Mouse (Mus musculus): Measurements from ENCODE around the gene Gm4969. TPM values are rescaled to one million over a fixed set of nuclear protein-coding genes. Genes with fewer than 3 reads are reported as not detected.

The Gm4969 gene
- 0.17 and 0.30 TPM in 2 replicates for polyA plus RNA-seq (2015; fragmentation: Nextera tagmentation; extraction: Ambion mirVana)

GRCm38 (mm10) chr7:19118028-19118771, at the start of gene Gm4969:
TSS of gene Gm4969 (minus strand) at chr7:19118368.
- Histone ChIP-seq H3K36me3 (no peaks in the 10 kb centered on the region), H3K27me3 (peaks cover 10% of the 10 kb centered on the region), H3K4me2 (peak within 1 kb of the TSS; percentile 86), H3K9me3 (replicated peaks) (peaks cover 7% of the 10 kb centered on the region; the same call in 1 of the 2 replicates), H3K4me3 (replicated peaks) (peak within 1 kb of the TSS; percentile 15; the same call in 1 of the 2 replicates), H3K27ac (no peak within 1 kb of the TSS), H3K4me1 (replicated peaks) (peaks cover 32% of the 10 kb centered on the region), H3K9ac (no peak within 1 kb of the TSS)
- 24% methylated on average over 64 of the region's 64 CpGs for WGBS (ENCODE audit: insufficient replicate concordance)
- ATAC-seq (ENCODE audit: low read depth) (no peak), DNase-seq (peak; percentile 50)

DNA sequence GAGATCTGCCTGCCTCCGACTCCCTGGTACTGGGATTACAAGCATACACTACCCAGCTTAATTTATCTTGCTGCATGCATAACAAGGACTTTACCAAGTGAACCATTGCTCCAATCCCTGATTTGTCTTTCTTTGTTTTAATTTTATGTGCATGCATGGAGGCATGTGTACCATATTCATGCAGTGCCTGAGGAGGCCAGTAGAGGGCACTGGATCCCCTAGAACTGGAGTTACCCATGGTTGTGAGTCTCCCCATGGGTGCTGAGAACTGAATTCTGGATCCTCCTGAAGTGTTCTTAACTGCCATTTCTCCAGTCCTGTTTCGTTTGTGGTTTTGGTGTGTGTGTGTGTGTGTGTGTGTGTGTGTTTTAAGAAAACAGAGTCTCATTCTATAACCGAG, 48.8 kb upstream of the Gm4969 start:
- H3K36me3 ChIP-seq, result no peaks in the 10 kb centered on the region
- 68% methylated on average over 3 of the region's 3 CpGs for WGBS (ENCODE audit: insufficient replicate concordance)
- no peak for ATAC-seq (ENCODE audit: low read depth)
- H3K9me3 ChIP-seq (replicated peaks), result 0 out of 2 replicates have a peak, but pooled peaks cover 3% of the 10 kb centered on the region
- H3K27me3 ChIP-seq, result peaks cover 78% of the 10 kb centered on the region
- no peak for DNase-seq
- H3K4me3 ChIP-seq (replicated peaks), result no peak overlapping the region
- no peak overlapping the region for H3K4me2 ChIP-seq
- peaks cover 32% of the 10 kb centered on the region for H3K4me1 ChIP-seq (replicated peaks)
- no peak overlapping the region for H3K27ac ChIP-seq
- H3K9ac ChIP-seq, result no peak overlapping the region

- peaks cover 77% of the 10 kb centered on the region for H3K27me3 ChIP-seq
- DNase-seq (no peak), ATAC-seq (ENCODE audit: low read depth) (0 out of 2 replicates have a peak, but pooled peaks have one; percentile 8)
- peak within 1 kb of the TSS; percentile 44 for H3K4me2 ChIP-seq
- 9% methylated on average over 14 of the region's 14 CpGs for WGBS (ENCODE audit: insufficient replicate concordance)
- H3K4me3 ChIP-seq (replicated peaks), result 0 out of 2 replicates have a peak within 1 kb of the TSS, but pooled peaks have one; percentile 22
- no peaks in the 10 kb centered on the region for H3K36me3 ChIP-seq
- no peak within 1 kb of the TSS for H3K9ac ChIP-seq
- H3K27ac ChIP-seq, result no peak within 1 kb of the TSS
- 0 out of 2 replicates have a peak, but pooled peaks cover 3% of the 10 kb centered on the region for H3K9me3 ChIP-seq (replicated peaks)
- H3K4me1 ChIP-seq (replicated peaks), result peaks cover 29% of the 10 kb centered on the region
Measured at GRCm38 (mm10) chr7:19165656-19166423, 47.7 kb upstream of the Gm4969 start, which contains the start of gene Gipr. TSS of gene Gipr (minus strand) at chr7:19166127.

GRCm38 (mm10) chr7:19164978-19165377, 46.8 kb upstream of the Gm4969 start:
- Histone ChIP-seq H3K4me2 (peak overlapping the region; percentile 44), H3K9me3 (replicated peaks) (0 out of 2 replicates have a peak, but pooled peaks cover 3% of the 10 kb centered on the region), H3K27ac (no peak overlapping the region), H3K4me1 (replicated peaks) (peaks cover 38% of the 10 kb centered on the region), H3K36me3 (no peaks in the 10 kb centered on the region), H3K9ac (no peak overlapping the region), H3K27me3 (peaks cover 75% of the 10 kb centered on the region), H3K4me3 (replicated peaks) (0 out of 2 replicates have a peak overlapping the region, but pooled peaks have one; percentile 22)
- ATAC-seq (ENCODE audit: low read depth), result peak; percentile 46
- DNase-seq, result peak; percentile 56
- WGBS (ENCODE audit: insufficient replicate concordance), result under 1% methylated on average over 13 of the region's 13 CpGs

DNA sequence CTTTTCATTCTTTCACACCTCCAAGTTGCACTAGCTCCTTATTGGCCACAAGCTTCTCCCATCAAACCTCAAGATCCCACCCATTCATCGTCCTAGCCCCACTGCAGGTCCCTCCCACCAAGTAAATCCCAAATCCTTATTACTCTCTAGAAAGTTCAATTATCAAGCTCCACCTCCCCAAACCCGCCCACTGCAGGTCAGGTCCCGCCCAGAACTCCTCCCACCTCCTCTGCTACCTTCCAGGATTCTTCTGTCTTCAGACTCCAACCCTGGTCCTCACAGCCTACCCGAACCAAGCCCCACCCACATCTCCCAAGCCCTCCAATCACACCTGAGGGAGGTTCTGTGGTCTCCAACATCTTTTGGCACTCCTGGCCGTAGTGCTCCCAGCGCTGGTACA, 46.0 kb upstream of the Gm4969 start:
- H3K27me3 ChIP-seq, result peaks cover 76% of the 10 kb centered on the region
- peaks cover 46% of the 10 kb centered on the region for H3K4me1 ChIP-seq (replicated peaks)
- H3K36me3 ChIP-seq, result no peaks in the 10 kb centered on the region
- no peak overlapping the region for H3K27ac ChIP-seq
- DNase-seq, result no peak
- 0 out of 2 replicates have a peak, but pooled peaks cover 3% of the 10 kb centered on the region for H3K9me3 ChIP-seq (replicated peaks)
- ATAC-seq (ENCODE audit: low read depth), result peak; percentile 55
- peak overlapping the region; percentile 44 for H3K4me2 ChIP-seq
- 0 out of 2 replicates have a peak overlapping the region, but pooled peaks have one; percentile 1 for H3K4me3 ChIP-seq (replicated peaks)
- WGBS (ENCODE audit: insufficient replicate concordance), result 4% methylated on average over 6 of the region's 6 CpGs
- no peak overlapping the region for H3K9ac ChIP-seq

DNA sequence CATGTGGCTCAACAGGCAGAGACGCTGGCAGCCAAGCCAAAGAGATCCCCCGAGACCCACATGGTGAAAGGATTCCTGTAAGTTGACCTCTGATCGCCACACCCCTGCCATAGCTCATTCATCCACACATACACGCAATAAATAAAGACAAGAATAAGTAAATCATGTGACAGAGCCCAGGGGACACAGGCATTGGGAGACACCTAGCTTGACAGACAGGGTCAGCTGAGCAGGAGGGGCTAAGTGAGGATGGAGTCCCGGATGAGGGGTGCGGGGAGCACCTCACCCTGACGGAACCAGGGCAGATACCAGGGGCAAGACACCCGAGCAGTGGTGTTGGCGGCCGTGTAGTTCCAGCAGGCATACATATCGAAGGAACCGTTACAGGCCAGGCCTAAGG, 45.6 kb upstream of the Gm4969 start:
- Histone ChIP-seq H3K4me1 (replicated peaks) (peaks cover 47% of the 10 kb centered on the region), H3K4me2 (no peak overlapping the region), H3K27me3 (peaks cover 78% of the 10 kb centered on the region), H3K36me3 (no peaks in the 10 kb centered on the region), H3K4me3 (replicated peaks) (no peak overlapping the region), H3K9ac (no peak overlapping the region), H3K27ac (no peak overlapping the region), H3K9me3 (replicated peaks) (0 out of 2 replicates have a peak, but pooled peaks cover 3% of the 10 kb centered on the region)
- WGBS (ENCODE audit: insufficient replicate concordance), result 35% methylated on average over 12 of the region's 12 CpGs
- DNase-seq, result no peak
- ATAC-seq (ENCODE audit: low read depth), result no peak

DNA sequence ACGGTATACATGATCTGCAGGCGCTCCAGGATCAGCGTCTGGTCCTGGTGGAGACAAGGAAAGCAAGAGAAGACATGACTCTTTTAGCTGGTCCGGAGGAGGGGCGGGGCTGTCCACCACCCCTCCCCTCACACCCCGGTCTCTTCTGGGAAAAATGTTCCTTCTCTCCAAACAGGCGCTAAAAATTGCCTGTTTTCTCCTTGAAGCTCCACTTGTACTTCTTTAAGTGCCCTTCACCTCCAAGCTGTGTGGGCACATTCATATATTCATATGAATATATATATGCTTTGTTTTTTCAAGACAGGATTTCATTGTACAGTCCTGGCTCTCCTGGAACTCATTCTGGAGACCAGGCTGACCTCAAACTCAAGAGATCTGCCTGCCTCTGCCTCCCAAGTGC, 44.8 kb upstream of the Gm4969 start:
- Histone ChIP-seq H3K27ac (no peak overlapping the region), H3K9ac (no peak overlapping the region), H3K27me3 (peaks cover 76% of the 10 kb centered on the region), H3K4me3 (replicated peaks) (no peak overlapping the region), H3K36me3 (no peaks in the 10 kb centered on the region), H3K4me2 (no peak overlapping the region), H3K9me3 (replicated peaks) (0 out of 2 replicates have a peak, but pooled peaks cover 3% of the 10 kb centered on the region), H3K4me1 (replicated peaks) (peaks cover 47% of the 10 kb centered on the region)
- no peak for DNase-seq
- no peak for ATAC-seq (ENCODE audit: low read depth)
- WGBS (ENCODE audit: insufficient replicate concordance), result 69% methylated on average over 7 of the region's 7 CpGs

GRCm38 (mm10) chr7:19160115-19160514, 41.9 kb upstream of the Gm4969 start:
- no peak overlapping the region for H3K27ac ChIP-seq
- H3K4me3 ChIP-seq (replicated peaks), result peak overlapping the region; percentile 48
- WGBS (ENCODE audit: insufficient replicate concordance), result 2% methylated on average over 20 of the region's 20 CpGs
- peaks cover 54% of the 10 kb centered on the region for H3K4me1 ChIP-seq (replicated peaks)
- H3K9ac ChIP-seq, result peak overlapping the region; percentile 55
- ATAC-seq (ENCODE audit: low read depth), result peak; percentile 60; the same call in 1 of the 2 replicates
- no peaks in the 10 kb centered on the region for H3K9me3 ChIP-seq (replicated peaks)
- H3K27me3 ChIP-seq, result peaks cover 55% of the 10 kb centered on the region
- no peaks in the 10 kb centered on the region; the same call in 1 of the 2 replicates for H3K36me3 ChIP-seq
- H3K4me2 ChIP-seq, result peak overlapping the region; percentile 76
- DNase-seq, result no peak

- Histone ChIP-seq H3K4me2 (peak overlapping the region; percentile 76), H3K27ac (no peak overlapping the region), H3K9ac (no peak overlapping the region), H3K36me3 (peaks cover 5% of the 10 kb centered on the region), H3K27me3 (peaks cover 48% of the 10 kb centered on the region), H3K4me3 (replicated peaks) (no peak overlapping the region), H3K4me1 (replicated peaks) (peaks cover 47% of the 10 kb centered on the region), H3K9me3 (replicated peaks) (no peaks in the 10 kb centered on the region)
- DNase-seq (no peak), ATAC-seq (ENCODE audit: low read depth) (no peak)
- WGBS (ENCODE audit: insufficient replicate concordance), result 19% methylated on average over 18 of the region's 18 CpGs
Measured at GRCm38 (mm10) chr7:19159411-19159810, 41.2 kb upstream of the Gm4969 start.

GRCm38 (mm10) chr7:19158601-19159000, 40.4 kb upstream of the Gm4969 start:
- peaks cover 39% of the 10 kb centered on the region for H3K4me1 ChIP-seq (replicated peaks)
- no peak for DNase-seq
- no peak overlapping the region for H3K4me2 ChIP-seq
- no peak overlapping the region for H3K4me3 ChIP-seq (replicated peaks)
- WGBS (ENCODE audit: insufficient replicate concordance), result 64% methylated on average over 11 of the region's 11 CpGs
- peaks cover 40% of the 10 kb centered on the region for H3K27me3 ChIP-seq
- H3K27ac ChIP-seq, result no peak overlapping the region
- no peak for ATAC-seq (ENCODE audit: low read depth)
- H3K9ac ChIP-seq, result no peak overlapping the region
- H3K9me3 ChIP-seq (replicated peaks), result no peaks in the 10 kb centered on the region
- H3K36me3 ChIP-seq, result peaks cover 12% of the 10 kb centered on the region

Data from liver, embryonic 13.5 days (tissue).